Mouse (Mus musculus) midbrain, postnatal 0 days (tissue): Measurements from ENCODE around the gene Amdhd1. TPM values are rescaled to one million over a fixed set of nuclear protein-coding genes. Genes with fewer than 3 reads are reported as not detected.

ENCODE experiments used
- ATAC-seq: fragments of 200-750 bp; cut with Nextera tagmentation; 2 replicates; pipeline ENCODE4 v1.8.0; 2017; ENCODE audit warnings: moderate number of reproducible peaks, mild to moderate bottlenecking, moderate TSS enrichment, moderate library complexity; ENCODE audit not compliant: low FRiP score
- DNase-seq: peaks from one replicate; pipeline ENCODE4 v3.0.0-alpha.2; 2015; ENCODE audit warnings: low spot score
- H3K27ac ChIP-seq: fragments of 300-500 bp; sonication (generic); 2 replicates; pipeline ENCODE4 v1.5.1; 2014; ENCODE audit warnings: low read depth, mild to moderate bottlenecking, low read length, mixed read lengths
- H3K27me3 ChIP-seq: fragments of 300-500 bp; sonication (generic); 2 replicates; pipeline ENCODE4 v1.6.1; 2014; ENCODE audit warnings: low read length, control low read depth, mixed read lengths; ENCODE audit not compliant: insufficient read depth
- H3K36me3 ChIP-seq: fragments of 300-500 bp; sonication (generic); 2 replicates; pipeline ENCODE4 v1.6.1; 2014; ENCODE audit warnings: low read length, control low read depth, mixed read lengths; ENCODE audit not compliant: insufficient read depth
- H3K4me1 ChIP-seq: fragments of 300-500 bp; sonication (generic); 2 replicates; pipeline ENCODE4 v1.6.1; 2014; ENCODE audit warnings: mild to moderate bottlenecking, control low read depth, antibody characterized with exemption, low read length, mixed read lengths; ENCODE audit not compliant: insufficient read depth
- H3K4me2 ChIP-seq: fragments of 300-500 bp; sonication (generic); 2 replicates; pipeline ENCODE4 v1.6.1; 2014; ENCODE audit warnings: low read depth, mild to moderate bottlenecking, low read length, mixed read lengths; ENCODE audit not compliant: poor library complexity, severe bottlenecking
- H3K4me3 ChIP-seq: fragments of 300-500 bp; sonication (generic); 2 replicates; pipeline ENCODE4 v1.5.1; 2014; ENCODE audit warnings: low read depth, mild to moderate bottlenecking, low read length, moderate library complexity
- H3K9ac ChIP-seq: fragments of 300-500 bp; sonication (generic); replicated peaks from 2 replicates; pipeline ENCODE4 v1.6.1; 2014; ENCODE audit warnings: mild to moderate bottlenecking, low read length, moderate library complexity, mixed read lengths; ENCODE audit not compliant: poor library complexity, severe bottlenecking
- H3K9me3 ChIP-seq: fragments of 300-500 bp; sonication (generic); 2 replicates; pipeline ENCODE4 v1.6.1; 2016; ENCODE audit warnings: low read length, control low read depth
- CTCF ChIP-seq: IDR thresholded peaks from 2 replicates; pipeline ENCODE4 v1.5.1; 2016; ENCODE audit warnings: antibody characterized with exemption, mild to moderate bottlenecking
- WGBS: fragments of 180-500 bp; shearing (Covaris S2); extraction: QIAGEN DNeasy Blood & Tissue Kit; methylation state at CpG from one replicate; pipeline ENCODE4 v1.1.7; 2014; 5-methylcytosine and 5-hydroxymethylcytosine counted together
- polyA plus RNA-seq: library from polyadenylated mRNA; unstranded; fragments of >200 nt; fragmentation: Nextera tagmentation; extraction: Ambion mirVana; gene quantifications from 2 replicates; pipeline ENCODE4 v1.2.1, GENCODE M21; 2015
- total RNA-seq: library from RNA; depleted of rRNA; stranded (reverse); fragments of >200 nt; gene quantifications from 2 replicates; pipeline ENCODE4 v1.2.3, GENCODE M21; 2014

The Amdhd1 gene
- total and polyA plus RNA-seq, 2 experiments from 2014 or later: 0.07 TPM; not detected in 1

DNA sequence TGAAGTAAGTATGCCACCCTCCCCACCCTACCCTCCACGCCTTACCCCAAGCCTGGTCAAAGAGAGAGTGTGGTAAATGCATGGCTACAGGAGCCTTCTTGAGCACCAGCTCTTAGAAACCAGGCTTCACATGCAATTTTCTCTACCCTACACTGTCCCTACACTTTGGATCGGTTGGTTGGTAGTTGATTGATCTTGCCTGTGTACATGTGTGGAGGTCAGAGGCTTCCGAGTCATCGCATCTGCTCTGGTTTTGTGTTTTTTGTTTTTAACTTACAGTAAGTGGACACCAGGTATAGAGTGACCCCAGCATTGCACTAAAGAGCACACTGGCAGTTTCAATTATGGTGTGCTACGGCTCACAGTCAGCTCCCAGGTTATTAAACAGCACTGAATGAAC, 4.3 kb upstream of the Amdhd1 start:
- WGBS: 87% methylated on average over 5 of the region's 5 CpGs
- Histone ChIP-seq H3K9me3 (no peaks in the 10 kb centered on the region), H3K4me1 (no peaks in the 10 kb centered on the region), H3K27me3 (peaks cover 4% of the 10 kb centered on the region; the same call in 1 of the 2 replicates), H3K27ac (no peak overlapping the region), H3K4me2 (no peak overlapping the region), H3K36me3 (no peaks in the 10 kb centered on the region), H3K4me3 (no peak overlapping the region), H3K9ac (no peak overlapping the region)
- DNase-seq (no peak), ATAC-seq (no peak)
- no peak for TF ChIP-seq CTCF

DNA sequence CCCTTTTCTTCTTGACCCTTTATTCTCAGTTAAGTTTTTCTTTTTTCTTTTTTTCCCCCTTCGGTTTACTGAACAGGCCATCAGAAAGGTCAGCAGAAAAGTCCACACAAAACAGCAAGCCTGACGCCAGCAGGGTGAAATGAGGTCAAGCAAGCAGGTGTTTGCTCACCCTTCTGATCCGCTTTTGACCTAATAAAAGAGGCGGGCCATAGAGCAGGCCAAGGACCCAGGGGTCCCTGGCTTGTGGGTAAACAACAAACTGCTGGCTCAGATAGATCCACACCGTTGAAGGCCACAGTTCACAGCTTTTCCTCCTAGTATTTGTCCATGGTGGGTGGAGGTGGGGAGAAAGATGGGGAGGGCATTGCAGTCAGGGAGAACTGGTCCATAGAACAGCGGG, 3.3 kb upstream of the Amdhd1 start:
- Histone ChIP-seq H3K4me3 (no peak overlapping the region), H3K27me3 (peaks cover 4% of the 10 kb centered on the region; the same call in 1 of the 2 replicates), H3K36me3 (no peaks in the 10 kb centered on the region), H3K4me2 (no peak overlapping the region), H3K27ac (no peak overlapping the region), H3K4me1 (no peaks in the 10 kb centered on the region), H3K9me3 (no peaks in the 10 kb centered on the region), H3K9ac (no peak overlapping the region)
- no peak for DNase-seq
- no peak for TF ChIP-seq CTCF
- ATAC-seq: no peak
- WGBS: 67% methylated on average over 6 of the region's 6 CpGs

DNA sequence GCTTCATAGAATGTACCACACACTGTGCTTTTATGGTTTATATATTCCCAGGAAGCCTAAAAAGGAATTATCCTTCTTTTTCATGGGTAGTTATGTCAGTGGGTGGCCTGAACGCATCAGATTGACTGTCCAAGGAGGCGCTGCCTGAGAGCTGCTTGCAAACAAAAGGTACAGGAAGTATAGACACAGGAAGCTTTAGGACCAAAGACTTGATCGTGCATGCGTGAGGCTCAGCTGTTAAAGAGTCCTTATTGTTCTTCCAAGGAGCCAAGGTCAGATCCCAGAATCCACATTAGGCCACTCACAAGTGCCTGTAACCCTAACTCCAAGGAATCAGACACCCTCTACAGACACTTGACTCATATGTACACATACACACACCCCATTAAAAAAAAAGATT, 2.5 kb upstream of the Amdhd1 start:
- no peak for TF ChIP-seq CTCF
- no peak overlapping the region for H3K4me3 ChIP-seq
- no peak overlapping the region for H3K27ac ChIP-seq
- H3K9me3 ChIP-seq: no peaks in the 10 kb centered on the region
- H3K36me3 ChIP-seq: no peaks in the 10 kb centered on the region
- 27% methylated on average over 4 of the region's 4 CpGs for WGBS
- peaks cover 4% of the 10 kb centered on the region; the same call in 1 of the 2 replicates for H3K27me3 ChIP-seq
- DNase-seq: no peak
- H3K4me1 ChIP-seq: no peaks in the 10 kb centered on the region
- no peak for ATAC-seq
- no peak overlapping the region for H3K4me2 ChIP-seq
- H3K9ac ChIP-seq: no peak overlapping the region

DNA sequence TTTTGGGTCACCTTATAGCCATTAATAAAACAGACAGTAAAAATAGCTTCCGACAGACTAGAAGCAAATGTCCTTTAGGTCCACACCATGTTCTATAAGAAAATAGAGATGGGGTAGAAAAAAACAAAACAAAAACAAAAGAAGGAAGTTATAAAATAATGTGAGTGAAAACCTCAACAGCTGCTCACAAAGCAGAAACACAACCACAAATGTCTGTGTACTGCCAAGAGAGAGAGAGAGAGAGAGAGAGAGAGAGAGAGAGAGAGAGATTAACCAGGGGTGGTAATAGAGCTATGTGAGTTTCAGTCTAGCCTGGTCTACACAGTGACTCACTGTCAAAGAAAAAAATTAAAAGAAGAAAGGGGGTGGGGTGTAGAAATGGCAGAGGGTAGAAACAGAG, 1.8 kb upstream of the Amdhd1 start:
- H3K4me2 ChIP-seq: no peak overlapping the region
- peaks cover 4% of the 10 kb centered on the region; the same call in 1 of the 2 replicates for H3K27me3 ChIP-seq
- no peaks in the 10 kb centered on the region for H3K4me1 ChIP-seq
- H3K9ac ChIP-seq: no peak overlapping the region
- no peak for TF ChIP-seq CTCF
- WGBS: 97% methylated on average over 1 of the region's 1 CpGs
- H3K4me3 ChIP-seq: no peak overlapping the region
- no peak overlapping the region for H3K27ac ChIP-seq
- no peaks in the 10 kb centered on the region for H3K9me3 ChIP-seq
- H3K36me3 ChIP-seq: no peaks in the 10 kb centered on the region
- ATAC-seq: no peak
- DNase-seq: no peak

DNA sequence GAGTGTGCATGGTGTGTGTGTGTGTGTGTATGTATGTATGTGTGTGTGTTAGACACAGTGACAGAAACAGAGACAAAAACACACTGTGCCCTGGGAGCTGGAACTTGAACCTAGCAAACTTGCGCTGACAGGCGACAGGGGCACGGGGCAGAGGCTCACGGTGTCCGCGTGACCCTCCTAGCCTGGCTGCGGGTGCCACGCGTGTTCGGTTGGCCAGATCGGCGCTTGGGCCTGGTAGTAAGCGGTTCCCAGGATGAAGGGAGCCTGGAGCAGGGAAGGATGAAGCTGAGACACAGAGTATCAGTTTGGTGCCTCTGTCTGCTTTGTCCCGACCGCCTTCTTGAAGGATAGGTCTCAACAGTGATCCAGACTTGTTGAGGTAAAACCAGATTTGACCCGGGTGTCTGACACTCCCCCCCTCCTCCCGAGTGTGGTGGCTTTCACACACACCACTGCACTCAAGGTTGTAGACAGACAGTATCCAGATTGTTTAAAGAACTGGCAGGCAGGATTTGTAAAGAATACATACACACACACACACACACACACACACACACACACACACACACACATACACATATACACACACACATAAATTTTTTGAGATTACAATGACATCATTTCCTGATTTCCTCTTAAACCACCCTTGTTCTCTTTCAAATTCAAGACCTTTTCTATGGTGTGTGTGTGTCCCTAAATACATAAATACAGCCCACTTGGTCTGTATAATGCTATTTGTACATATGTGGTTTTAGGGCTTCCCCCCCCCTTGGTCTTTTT, 788 bp upstream of the Amdhd1 start, which contains the start of gene Ccdc38:
TSS of gene Ccdc38 (plus strand) at position 202 of the 780 bp plus-strand sequence.
- peaks cover 4% of the 10 kb centered on the region; the same call in 1 of the 2 replicates for H3K27me3 ChIP-seq
- H3K27ac ChIP-seq: no peak within 1 kb of the TSS
- H3K36me3 ChIP-seq: no peaks in the 10 kb centered on the region
- no peak for ATAC-seq
- 74% methylated on average over 17 of the region's 17 CpGs for WGBS
- H3K4me3 ChIP-seq: peak within 1 kb of the TSS; percentile 29
- no peak within 1 kb of the TSS for H3K9ac ChIP-seq
- DNase-seq: no peak
- H3K4me1 ChIP-seq: no peaks in the 10 kb centered on the region
- H3K4me2 ChIP-seq: peak within 1 kb of the TSS; percentile 55
- TF ChIP-seq CTCF: no peak
- H3K9me3 ChIP-seq: no peaks in the 10 kb centered on the region

DNA sequence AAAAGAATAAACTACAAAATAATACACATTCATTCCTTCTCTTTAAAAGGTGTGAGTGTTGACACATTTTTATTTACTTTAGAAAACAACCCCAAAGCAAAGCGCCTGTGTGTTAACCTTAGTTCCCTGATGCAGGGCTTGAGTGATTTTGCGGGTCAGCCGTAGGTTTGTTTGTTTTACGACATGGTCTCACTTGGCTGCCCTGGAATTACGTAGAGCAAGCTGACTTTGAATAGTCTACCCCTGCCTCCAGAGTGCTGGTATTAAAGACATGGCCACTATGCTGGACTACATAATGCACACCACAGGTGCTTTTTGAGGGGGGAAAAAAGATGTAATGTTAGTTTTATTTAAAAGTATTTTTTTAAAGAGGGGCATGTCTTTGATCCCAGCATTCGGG, 1.0 kb downstream of the Amdhd1 start:
- no peak overlapping the region for H3K4me2 ChIP-seq
- H3K4me1 ChIP-seq: no peaks in the 10 kb centered on the region
- no peak overlapping the region for H3K4me3 ChIP-seq
- no peak overlapping the region for H3K27ac ChIP-seq
- no peak overlapping the region for H3K9ac ChIP-seq
- ATAC-seq (no peak), DNase-seq (no peak)
- no peaks in the 10 kb centered on the region for H3K9me3 ChIP-seq
- TF ChIP-seq CTCF: no peak
- WGBS: 66% methylated on average over 6 of the region's 6 CpGs
- H3K36me3 ChIP-seq: no peaks in the 10 kb centered on the region
- peaks cover 7% of the 10 kb centered on the region; the same call in 1 of the 2 replicates for H3K27me3 ChIP-seq
